Mouse (Mus musculus) MEL (cell line): ENCODE data around the gene Pdzd2.
"Not testable (repeated sequence)": the region's sequence is repeated elsewhere in the genome, so short reads cannot be mapped to it uniquely, and the experiment has no call there.

Source experiments
- ETS1 ChIP-seq: IDR thresholded peaks from 2 replicates; pipeline ENCODE4 v1.6.1; 2012; ENCODE audit warnings: low read depth, mild to moderate bottlenecking, inconsistent platforms, low read length, improper control_type of control experiment, moderate library complexity
- MYB ChIP-seq: IDR thresholded peaks from 2 replicates; pipeline ENCODE4 v1.6.1; 2011; ENCODE audit warnings: mild to moderate bottlenecking, low read depth, low read length, improper control_type of control experiment
- POLR2A ChIP-seq, 2 experiments: IDR thresholded peaks; 2 replicates each; pipeline ENCODE4 v1.6.1; 2011 to 2012; ENCODE audit warnings: low read length in 2 of 2, mild to moderate bottlenecking in 2 of 2, control low read depth in 1 of 2, improper control_type of control experiment in 1 of 2, low read depth in 1 of 2, moderate library complexity in 1 of 2; ENCODE audit not compliant: control insufficient read depth in 1 of 2, insufficient read depth in 1 of 2, poor library complexity in 1 of 2

GRCm38 (mm10) chr15:12366580-12367305, 373.0 kb downstream of the Pdzd2 start:
- not testable (repeated sequence) for TF ChIP-seq ETS1; POLR2A (IDR thresholded peaks at IDR 0.05; ENCODE audit: control insufficient read depth in 1 of 2, insufficient read depth in 1 of 2, low read depth in 1 of 2, low read length in 2 of 2, poor library complexity in 1 of 2)
- TF ChIP-seq MYB, result peak; percentile 73; the same call in 1 of the 2 replicates
